Mouse (Mus musculus) E14TG2a.4 (cell line): ENCODE measurements at regions not wholly inside any gene's neighbourhood (a gene's known extent, or its start where the extent isn't known, plus 50 kb on each side); places are given as distances from the start of the nearest gene placed in this dataset.

Experiments used
- H3K27me3 ChIP-seq: 2 replicates; pipeline ENCODE4 v1.6.1; 2014; ENCODE audit warnings: low read length, control low read depth; ENCODE audit not compliant: insufficient read depth
- H3K36me3 ChIP-seq: 2 replicates; pipeline ENCODE4 v1.6.1; 2014; ENCODE audit warnings: low read length, control low read depth; ENCODE audit not compliant: insufficient read depth
- H3K4me1 ChIP-seq: replicated peaks from 2 replicates; pipeline ENCODE4 v1.6.1; 2014; ENCODE audit warnings: low read depth, low read length, control low read depth
- H3K4me3 ChIP-seq: replicated peaks from 2 replicates; pipeline ENCODE4 v1.5.1; 2014; ENCODE audit warnings: mild to moderate bottlenecking, low read length
- H3K9me3 ChIP-seq: 2 replicates; pipeline ENCODE4 v1.6.1; 2014; ENCODE audit warnings: low read length, control low read depth
- CTCF ChIP-seq: conservative IDR thresholded peaks from 2 replicates; pipeline ENCODE4 v1.5.1; 2014; ENCODE audit warnings: low read length
- NANOG ChIP-seq: IDR thresholded peaks from 2 replicates; pipeline ENCODE4 v1.6.1; 2014; ENCODE audit warnings: borderline replicate concordance, low read length, mixed read lengths
- POU5F1 ChIP-seq: IDR thresholded peaks from 2 replicates; pipeline ENCODE4 v1.6.1; 2014; ENCODE audit warnings: low read length, borderline replicate concordance

DNA sequence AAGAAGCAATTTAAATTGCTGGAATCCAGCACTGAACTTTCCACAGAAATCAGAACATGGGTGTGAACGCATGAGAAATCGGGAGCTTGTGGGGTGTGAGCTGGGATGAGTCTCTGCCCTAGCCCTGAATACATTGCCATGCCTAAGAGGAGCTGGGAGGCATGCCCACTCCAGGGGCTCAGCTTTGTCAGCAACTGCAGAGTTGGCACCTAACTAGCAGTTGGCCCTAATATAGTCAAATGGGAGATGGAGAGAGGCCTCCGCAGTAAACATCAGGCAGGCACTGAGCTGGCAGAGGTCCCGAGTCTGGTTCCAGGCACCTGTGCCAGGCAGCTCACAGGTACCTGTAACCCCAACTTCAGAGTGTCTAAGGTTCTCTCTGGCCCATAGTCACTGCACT is 260.1 kb upstream of the Cdh4 start:
- Histone ChIP-seq H3K36me3 (no peaks in the 10 kb centered on the region), H3K4me3 (no peak overlapping the region), H3K4me1 (no peaks in the 10 kb centered on the region), H3K9me3 (no peaks in the 10 kb centered on the region), H3K27me3 (peaks cover 39% of the 10 kb centered on the region)
- TF ChIP-seq NANOG, result no peak

DNA sequence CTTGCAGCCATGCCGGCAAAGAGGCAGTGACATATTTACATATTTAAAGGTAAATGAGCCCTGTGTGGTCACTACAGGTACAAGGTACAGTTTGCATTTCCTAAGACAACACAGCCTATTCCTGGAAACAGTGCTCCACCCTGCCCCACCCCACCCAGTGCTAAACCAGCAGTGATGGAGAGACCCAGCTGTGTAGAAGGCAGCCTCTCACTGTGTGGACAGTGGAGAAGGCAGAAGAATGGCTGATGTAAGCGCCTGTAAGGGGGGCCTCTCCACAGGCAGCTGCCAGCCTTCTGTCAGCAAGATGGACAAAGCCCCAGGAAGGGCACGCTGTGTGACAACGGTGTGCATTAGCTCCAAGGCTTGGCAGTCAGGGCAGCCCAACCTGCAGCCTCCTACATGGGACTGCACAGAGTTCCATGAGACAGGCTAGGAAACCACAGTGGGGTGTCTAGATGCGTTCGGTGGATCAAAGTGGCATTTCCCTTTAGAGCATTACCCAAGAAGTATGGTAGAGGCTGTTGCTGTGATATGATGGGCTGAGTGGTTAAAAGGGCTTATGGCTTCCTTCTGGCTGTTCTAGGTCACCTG is 249.2 kb upstream of the Cdh4 start:
- peaks cover 28% of the 10 kb centered on the region for H3K4me1 ChIP-seq
- no peaks in the 10 kb centered on the region for H3K36me3 ChIP-seq
- peak overlapping the region; percentile 37 for H3K4me3 ChIP-seq
- H3K27me3 ChIP-seq, result no peaks in the 10 kb centered on the region
- H3K9me3 ChIP-seq, result no peaks in the 10 kb centered on the region
- TF ChIP-seq CTCF, result no peak
- no peak for TF ChIP-seq POU5F1
- TF ChIP-seq NANOG, result no peak

DNA sequence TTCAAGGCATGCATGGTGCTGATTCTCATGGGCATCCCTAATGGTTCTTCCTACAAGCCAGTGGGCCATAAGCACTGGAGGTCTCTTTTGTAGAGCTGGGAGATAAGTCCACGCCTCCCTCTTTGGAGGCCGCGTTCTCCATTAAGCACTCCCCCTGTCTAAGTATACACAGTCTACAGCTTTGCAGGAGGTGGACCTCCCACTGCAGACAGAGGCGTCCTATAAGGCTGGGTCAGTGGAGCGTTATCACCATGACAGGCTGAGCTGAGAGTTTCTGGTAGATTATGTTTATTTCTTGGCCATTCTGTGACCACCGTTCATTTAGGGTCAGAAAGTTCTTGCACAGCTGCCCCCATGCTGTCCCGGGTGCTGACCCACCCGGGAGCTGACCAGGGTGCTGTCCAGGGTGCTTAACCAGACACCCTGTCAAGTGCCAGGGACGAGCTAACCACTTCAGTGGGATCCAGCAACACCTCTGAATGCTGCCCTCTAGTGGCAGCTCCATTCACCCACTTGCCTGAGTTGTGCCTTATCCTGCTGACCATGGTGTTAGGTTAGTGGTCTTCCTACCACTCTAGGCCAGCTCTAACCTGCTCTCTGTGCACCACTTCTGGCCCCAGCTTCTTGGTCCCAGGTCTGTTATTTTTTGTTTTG is 248.6 kb upstream of the Cdh4 start:
- no peaks in the 10 kb centered on the region for H3K9me3 ChIP-seq
- peaks cover 28% of the 10 kb centered on the region for H3K4me1 ChIP-seq
- H3K36me3 ChIP-seq, result no peaks in the 10 kb centered on the region
- TF ChIP-seq CTCF (peak; percentile 61), POU5F1 (no peak)
- no peaks in the 10 kb centered on the region for H3K27me3 ChIP-seq
- peak overlapping the region; percentile 37 for H3K4me3 ChIP-seq

DNA sequence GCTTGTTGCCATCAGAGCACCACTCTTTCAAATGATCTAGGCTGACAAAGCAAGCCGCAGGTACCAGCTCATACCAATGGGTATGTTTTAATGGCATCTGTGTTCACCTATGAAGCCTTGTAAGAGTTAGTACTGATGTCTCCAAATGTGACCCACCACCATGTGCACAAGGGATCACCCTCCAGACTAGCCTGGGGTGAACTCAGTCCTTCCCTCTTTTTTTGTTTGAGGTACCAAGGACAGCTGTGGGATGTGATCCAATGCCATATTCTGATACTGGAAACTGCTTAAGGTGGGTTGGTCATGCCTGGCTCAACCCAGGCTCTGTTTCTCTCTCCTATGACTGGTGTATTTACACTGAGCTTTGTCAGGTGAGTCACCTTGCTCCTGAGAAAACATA is 244.8 kb upstream of the Cdh4 start:
- Histone ChIP-seq H3K27me3 (no peaks in the 10 kb centered on the region), H3K9me3 (no peaks in the 10 kb centered on the region), H3K4me3 (no peak overlapping the region), H3K4me1 (peaks cover 12% of the 10 kb centered on the region), H3K36me3 (no peaks in the 10 kb centered on the region)
- no peak for TF ChIP-seq CTCF
- no peak for TF ChIP-seq NANOG

DNA sequence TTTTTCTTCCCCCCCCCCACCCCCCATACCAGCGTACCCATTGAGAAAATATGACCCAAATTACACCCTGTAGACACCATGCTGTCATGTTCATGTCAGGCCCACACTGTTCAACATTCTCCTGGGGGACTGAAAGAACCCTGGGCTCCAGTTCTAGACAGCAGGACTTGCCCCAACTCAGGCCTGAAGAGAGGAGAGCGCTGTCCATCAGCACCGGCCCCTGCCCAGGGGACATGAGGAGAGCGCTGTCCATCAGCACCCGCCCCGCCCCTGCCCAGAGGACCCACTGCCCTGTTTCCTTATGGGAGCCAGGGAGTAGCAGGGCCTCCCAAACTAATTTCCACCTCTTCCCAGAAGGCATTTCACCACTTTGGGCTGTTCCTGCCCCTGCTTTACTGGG is 241.7 kb upstream of the Cdh4 start:
- no peaks in the 10 kb centered on the region for H3K27me3 ChIP-seq
- no peaks in the 10 kb centered on the region for H3K36me3 ChIP-seq
- no peaks in the 10 kb centered on the region for H3K9me3 ChIP-seq
- TF ChIP-seq POU5F1 (no peak), NANOG (no peak), CTCF (no peak)
- no peaks in the 10 kb centered on the region for H3K4me1 ChIP-seq
- H3K4me3 ChIP-seq, result no peak overlapping the region

DNA sequence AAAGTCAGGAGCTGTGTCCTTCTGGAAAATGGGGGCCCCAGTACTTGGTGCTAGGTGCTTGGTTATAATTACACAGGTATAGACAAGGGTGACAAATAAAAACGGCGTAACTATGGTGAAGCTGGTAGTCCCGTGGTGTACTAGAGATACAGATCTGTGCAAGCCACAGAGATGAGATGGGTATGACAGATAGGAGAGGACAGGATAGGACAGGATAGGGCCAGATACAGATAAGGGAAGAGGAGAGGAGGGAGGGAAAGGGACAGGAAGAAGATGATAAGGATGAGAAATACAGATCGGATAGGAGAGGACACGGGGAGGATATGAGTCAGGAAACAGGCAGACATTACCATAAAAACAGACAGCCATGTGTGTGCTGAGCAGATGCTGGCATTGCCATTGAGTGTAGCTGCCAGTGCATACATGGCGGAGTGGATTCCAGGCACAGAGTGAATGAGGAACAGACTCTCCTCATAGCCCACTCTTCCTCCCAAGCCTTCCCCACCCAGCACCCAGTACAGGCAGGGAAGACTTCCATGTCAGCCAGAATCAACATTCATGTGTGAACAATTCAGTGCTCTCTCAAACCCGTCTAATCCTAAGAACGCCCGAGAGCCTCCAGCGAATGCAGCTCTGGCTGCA is 231.9 kb upstream of the Cdh4 start:
- TF ChIP-seq POU5F1 (no peak), NANOG (no peak), CTCF (no peak)
- no peak overlapping the region for H3K4me3 ChIP-seq
- peaks cover 8% of the 10 kb centered on the region for H3K4me1 ChIP-seq
- no peaks in the 10 kb centered on the region for H3K36me3 ChIP-seq
- H3K9me3 ChIP-seq, result no peaks in the 10 kb centered on the region
- peaks cover 11% of the 10 kb centered on the region; the same call in 1 of the 2 replicates for H3K27me3 ChIP-seq

DNA sequence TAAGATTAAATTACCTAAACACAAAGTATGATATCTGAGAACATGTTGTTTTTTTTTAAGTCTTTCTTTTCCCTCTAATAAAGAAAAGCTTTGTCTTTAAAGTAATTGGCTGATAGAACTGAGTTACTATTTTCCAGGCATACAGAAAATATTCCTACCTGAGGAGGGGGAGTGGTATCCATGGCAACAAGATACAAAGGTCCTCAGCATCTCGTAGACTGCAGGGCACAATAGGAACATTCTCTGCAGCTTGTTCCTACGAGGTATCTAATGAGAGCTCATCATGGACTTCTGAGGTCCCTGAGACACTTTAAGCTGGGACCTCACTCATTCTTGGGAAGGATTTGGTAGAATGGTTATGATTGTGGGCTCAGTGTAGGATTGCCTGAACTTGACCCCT is 225.5 kb upstream of the Cdh4 start:
- TF ChIP-seq CTCF, result no peak
- no peak overlapping the region for H3K4me3 ChIP-seq
- H3K4me1 ChIP-seq, result no peaks in the 10 kb centered on the region
- H3K36me3 ChIP-seq, result no peaks in the 10 kb centered on the region
- no peaks in the 10 kb centered on the region for H3K9me3 ChIP-seq
- H3K27me3 ChIP-seq, result no peaks in the 10 kb centered on the region

DNA sequence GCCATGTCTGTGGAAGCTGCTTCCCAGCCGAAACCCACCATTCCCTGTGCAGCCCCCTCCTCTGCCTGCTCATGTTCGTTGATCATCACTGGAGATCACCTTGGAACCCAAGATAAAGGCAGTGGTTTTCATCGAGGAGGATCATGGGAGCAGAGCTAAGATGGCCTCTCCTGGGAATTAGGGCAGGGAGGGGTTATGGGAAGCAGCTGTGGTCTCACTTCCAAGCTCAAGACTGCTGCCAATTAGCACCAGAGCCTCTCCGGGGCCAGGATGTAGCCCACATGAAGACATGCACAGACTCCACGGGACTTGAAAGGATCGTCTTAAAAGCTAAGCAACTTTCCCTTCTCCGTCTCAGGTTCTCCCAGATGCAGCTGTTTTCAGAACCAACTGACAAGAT is 214.1 kb upstream of the Cdh4 start:
- Histone ChIP-seq H3K27me3 (no peaks in the 10 kb centered on the region), H3K4me3 (no peak overlapping the region), H3K36me3 (no peaks in the 10 kb centered on the region), H3K9me3 (no peaks in the 10 kb centered on the region), H3K4me1 (no peaks in the 10 kb centered on the region)
- TF ChIP-seq CTCF (no peak), POU5F1 (no peak), NANOG (no peak)
